Mouse (Mus musculus): ENCODE data around the gene Rpgr.

Gene Rpgr

GRCm38 (mm10) chrX:10216410-10216949 is at the start of gene Rpgr:
Gene Rpgr (minus strand): TSS chrX:10216920.
- peak; percentile 90 to 93 for DNase-seq

- DNase-seq, result no peak
These were observed 41.5 kb upstream of the Rpgr start for GRCm38 (mm10) chrX:10258260-10258659.

- no peak for DNase-seq
These were observed 41.1 kb upstream of the Rpgr start for GRCm38 (mm10) chrX:10257774-10258173.

GRCm38 (mm10) chrX:10251852-10252504 is 35.3 kb upstream of the Rpgr start, which contains the start of gene Otc:
Gene Otc (plus strand): TSS chrX:10252305.
- DNase-seq, result no peak

- no peak for DNase-seq
These were observed 34.6 kb upstream of the Rpgr start for GRCm38 (mm10) chrX:10251357-10251756.

GRCm38 (mm10) chrX:10243916-10244315 is 27.2 kb upstream of the Rpgr start:
- no peak for DNase-seq

GRCm38 (mm10) chrX:10239515-10239914 is 22.8 kb upstream of the Rpgr start:
- DNase-seq, result no peak

- no peak for DNase-seq
These were observed 17.9 kb upstream of the Rpgr start for GRCm38 (mm10) chrX:10234617-10235016.

- DNase-seq, result no peak
These were observed 16.3 kb upstream of the Rpgr start for GRCm38 (mm10) chrX:10233051-10233450.

GRCm38 (mm10) chrX:10219281-10219680 is 2.6 kb upstream of the Rpgr start:
- DNase-seq, result no peak

GRCm38 (mm10) chrX:10215972-10216371 is 748 bp downstream of the Rpgr start:
- peak; percentile 43 to 45 for DNase-seq

- no peak for DNase-seq
These were observed 10.8 kb downstream of the Rpgr start for GRCm38 (mm10) chrX:10205937-10206336.

- peak in 1 of 2 experiments; percentile 8 for DNase-seq
These were observed 15.4 kb downstream of the Rpgr start for GRCm38 (mm10) chrX:10201289-10201688.

- DNase-seq, result no peak
These were observed 64.3 kb downstream of the Rpgr start for GRCm38 (mm10) chrX:10152390-10152789.

GRCm38 (mm10) chrX:10117065-10117719 is 99.5 kb downstream of the Rpgr start, which contains the start of gene Srpx:
Gene Srpx (minus strand): TSS chrX:10117709.
- no peak for DNase-seq

GRCm38 (mm10) chrX:10115780-10116179 is 100.9 kb downstream of the Rpgr start:
- no peak for DNase-seq

GRCm38 (mm10) chrX:10110736-10111135 is 106.0 kb downstream of the Rpgr start:
- DNase-seq, result no peak

GRCm38 (mm10) chrX:10108558-10108957 is 108.2 kb downstream of the Rpgr start:
- DNase-seq, result no peak

- no peak for DNase-seq
These were observed 111.2 kb downstream of the Rpgr start for GRCm38 (mm10) chrX:10105475-10105874.

GRCm38 (mm10) chrX:10102739-10103138 is 114.0 kb downstream of the Rpgr start:
- no peak for DNase-seq

- DNase-seq, result no peak
These were observed 120.9 kb downstream of the Rpgr start for GRCm38 (mm10) chrX:10095797-10096196.

GRCm38 (mm10) chrX:10080385-10080784 is 136.3 kb downstream of the Rpgr start:
- DNase-seq, result no peak

GRCm38 (mm10) chrX:10079981-10080380 is 136.7 kb downstream of the Rpgr start:
- DNase-seq, result no peak

- DNase-seq, result no peak
These were observed 142.8 kb downstream of the Rpgr start for GRCm38 (mm10) chrX:10073966-10074365.
